Mouse (Mus musculus): ENCODE measurements around the gene Jsrp1. TPM values are rescaled to one million over a fixed set of nuclear protein-coding genes. Genes with fewer than 3 reads are reported as not detected.

Jsrp1 gene
- polyA plus RNA-seq (2012), result not detected in 2 replicates

- Histone ChIP-seq H3K4me1 (ENCODE audit: control insufficient read depth) (peaks cover 21% of the 10 kb centered on the region), H3K4me3 (replicated peaks) (no peak within 1 kb of the TSS), H3K9me3 (ENCODE audit: control insufficient read depth, low read length) (peaks cover 3% of the 10 kb centered on the region; the same call in 1 of the 2 replicates), H3K36me3 (ENCODE audit: control insufficient read depth) (no peaks in the 10 kb centered on the region; the same call in 1 of the 2 replicates), H3K27me3 (ENCODE audit: control insufficient read depth) (peaks cover 55% of the 10 kb centered on the region)
- no peak for TF ChIP-seq GATA1 (IDR thresholded peaks at IDR 0.05; ENCODE audit: low read length)
- TF ChIP-seq TAL1 (IDR thresholded peaks at IDR 0.05; ENCODE audit: low read length), result no peak
Observed at GRCm38 (mm10) chr10:80813366-80813765, at the start of gene Jsrp1. Jsrp1 (minus strand) TSS chr10:80813498.

DNA sequence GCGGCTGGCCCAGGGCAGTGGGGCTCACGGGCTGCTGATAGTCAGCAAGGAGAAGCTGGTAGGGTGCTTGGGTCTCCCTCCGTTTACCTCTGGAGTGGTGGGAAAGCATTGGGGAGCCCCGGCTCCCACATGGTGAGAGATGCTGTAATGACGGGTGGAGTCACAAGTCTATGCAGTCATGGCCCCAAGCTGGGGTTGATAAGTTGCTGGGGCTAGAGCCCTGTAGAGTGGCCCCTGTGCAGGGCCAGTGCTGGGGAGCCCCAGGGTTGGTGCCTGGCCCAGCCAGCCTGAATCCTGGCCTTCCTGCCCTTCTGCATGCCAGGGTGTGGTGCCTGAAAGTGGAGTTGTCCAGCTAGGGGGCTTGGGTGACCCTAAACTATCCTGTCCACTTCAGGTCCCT lies 49.0 kb upstream of the Jsrp1 start:
- H3K9me3 ChIP-seq (ENCODE audit: control insufficient read depth, low read length), result no peaks in the 10 kb centered on the region
- peak overlapping the region; percentile 49 for H3K4me3 ChIP-seq (replicated peaks)
- H3K4me1 ChIP-seq (ENCODE audit: control insufficient read depth), result peaks cover 84% of the 10 kb centered on the region
- H3K36me3 ChIP-seq (ENCODE audit: control insufficient read depth), result peaks cover 92% of the 10 kb centered on the region
- no peaks in the 10 kb centered on the region for H3K27me3 ChIP-seq (ENCODE audit: control insufficient read depth)
- TF ChIP-seq GATA1 (IDR thresholded peaks at IDR 0.05; ENCODE audit: low read length) (no peak), TAL1 (IDR thresholded peaks at IDR 0.05; ENCODE audit: low read length) (no peak)

DNA sequence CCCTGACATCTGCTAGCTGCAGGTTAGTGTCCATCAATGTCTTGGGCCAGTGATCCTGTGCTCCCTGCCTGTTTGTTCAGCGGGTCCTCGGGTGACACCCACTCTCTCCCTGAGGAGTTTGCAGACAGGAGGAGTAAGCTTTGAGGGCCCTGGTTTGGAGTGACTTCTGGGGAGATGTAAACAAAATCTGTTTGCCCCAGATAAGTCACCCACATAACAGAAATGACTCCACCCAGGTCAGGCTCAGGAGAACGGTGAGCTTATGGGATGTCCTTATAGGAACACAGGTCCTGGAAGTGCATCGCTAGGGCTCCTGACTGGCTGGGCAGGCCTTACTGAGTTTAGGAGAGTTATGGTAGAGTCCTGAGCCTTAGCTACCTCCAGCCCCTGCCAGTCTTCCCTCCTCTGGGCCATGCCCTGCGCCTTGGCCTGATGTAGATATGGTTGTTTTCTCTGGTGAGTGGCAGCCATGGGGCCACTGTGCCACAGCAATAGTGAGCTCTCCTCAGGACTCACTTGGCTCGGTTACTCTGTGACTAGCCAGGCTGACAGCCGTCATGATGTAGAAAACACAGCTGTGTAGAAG lies 45.1 kb upstream of the Jsrp1 start:
- TF ChIP-seq TAL1 (IDR thresholded peaks at IDR 0.05; ENCODE audit: low read length) (peak; percentile 86), GATA1 (IDR thresholded peaks at IDR 0.05; ENCODE audit: low read length) (peak; percentile 94)
- Histone ChIP-seq H3K36me3 (ENCODE audit: control insufficient read depth) (peaks cover 79% of the 10 kb centered on the region), H3K4me3 (replicated peaks) (peak overlapping the region; percentile 74), H3K27me3 (ENCODE audit: control insufficient read depth) (no peaks in the 10 kb centered on the region), H3K9me3 (ENCODE audit: control insufficient read depth, low read length) (no peaks in the 10 kb centered on the region), H3K4me1 (ENCODE audit: control insufficient read depth) (peaks cover 94% of the 10 kb centered on the region)

- Histone ChIP-seq H3K4me3 (replicated peaks) (peak overlapping the region; percentile 74), H3K4me1 (ENCODE audit: control insufficient read depth) (peaks cover 93% of the 10 kb centered on the region), H3K9me3 (ENCODE audit: control insufficient read depth, low read length) (no peaks in the 10 kb centered on the region), H3K27me3 (ENCODE audit: control insufficient read depth) (no peaks in the 10 kb centered on the region), H3K36me3 (ENCODE audit: control insufficient read depth) (peaks cover 79% of the 10 kb centered on the region)
- TF ChIP-seq TAL1 (IDR thresholded peaks at IDR 0.05; ENCODE audit: low read length), result no peak
- TF ChIP-seq GATA1 (IDR thresholded peaks at IDR 0.05; ENCODE audit: low read length), result no peak
Observed at GRCm38 (mm10) chr10:80857848-80858247, 44.5 kb upstream of the Jsrp1 start.

- Histone ChIP-seq H3K27me3 (ENCODE audit: control insufficient read depth) (no peaks in the 10 kb centered on the region), H3K4me3 (replicated peaks) (peak overlapping the region; percentile 74), H3K36me3 (ENCODE audit: control insufficient read depth) (peaks cover 78% of the 10 kb centered on the region), H3K4me1 (ENCODE audit: control insufficient read depth) (peaks cover 91% of the 10 kb centered on the region), H3K9me3 (ENCODE audit: control insufficient read depth, low read length) (no peaks in the 10 kb centered on the region)
- TF ChIP-seq GATA1 (IDR thresholded peaks at IDR 0.05; ENCODE audit: low read length), result no peak
- TF ChIP-seq TAL1 (IDR thresholded peaks at IDR 0.05; ENCODE audit: low read length), result no peak
Observed at GRCm38 (mm10) chr10:80857386-80857785, 44.1 kb upstream of the Jsrp1 start.

DNA sequence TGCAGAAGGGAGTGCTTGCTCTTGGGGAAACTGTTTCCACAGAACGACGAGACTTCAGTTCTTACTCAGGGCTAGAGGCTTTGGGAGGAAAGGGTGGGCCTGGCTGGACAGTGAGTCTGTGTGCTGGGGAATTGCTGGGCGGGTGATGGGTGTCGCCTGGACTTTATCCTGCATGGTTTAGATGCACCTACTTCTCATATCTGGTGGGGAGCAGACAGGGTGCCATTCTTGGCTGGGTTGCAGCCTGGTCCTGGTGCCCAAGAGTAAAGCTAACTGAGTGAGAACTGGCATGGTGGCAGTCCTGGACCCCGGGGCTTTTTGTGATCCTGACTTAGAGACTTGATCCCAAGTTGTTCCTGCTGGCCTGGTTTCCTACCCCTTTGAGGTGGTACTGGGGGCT lies 43.6 kb upstream of the Jsrp1 start:
- Histone ChIP-seq H3K36me3 (ENCODE audit: control insufficient read depth) (peaks cover 78% of the 10 kb centered on the region), H3K27me3 (ENCODE audit: control insufficient read depth) (no peaks in the 10 kb centered on the region), H3K9me3 (ENCODE audit: control insufficient read depth, low read length) (no peaks in the 10 kb centered on the region), H3K4me3 (replicated peaks) (peak overlapping the region; percentile 74), H3K4me1 (ENCODE audit: control insufficient read depth) (peaks cover 91% of the 10 kb centered on the region)
- TF ChIP-seq TAL1 (IDR thresholded peaks at IDR 0.05; ENCODE audit: low read length), result peak; percentile 37; the same call in 1 of the 3 replicates
- TF ChIP-seq GATA1 (IDR thresholded peaks at IDR 0.05; ENCODE audit: low read length), result no peak

GRCm38 (mm10) chr10:80856267-80856666 lies 43.0 kb upstream of the Jsrp1 start:
- no peak for TF ChIP-seq TAL1 (IDR thresholded peaks at IDR 0.05; ENCODE audit: low read length)
- no peak for TF ChIP-seq GATA1 (IDR thresholded peaks at IDR 0.05; ENCODE audit: low read length)
- H3K4me1 ChIP-seq (ENCODE audit: control insufficient read depth), result peaks cover 91% of the 10 kb centered on the region
- H3K4me3 ChIP-seq (replicated peaks), result peak overlapping the region; percentile 74
- no peaks in the 10 kb centered on the region for H3K27me3 ChIP-seq (ENCODE audit: control insufficient read depth)
- peaks cover 78% of the 10 kb centered on the region for H3K36me3 ChIP-seq (ENCODE audit: control insufficient read depth)
- H3K9me3 ChIP-seq (ENCODE audit: control insufficient read depth, low read length), result no peaks in the 10 kb centered on the region

DNA sequence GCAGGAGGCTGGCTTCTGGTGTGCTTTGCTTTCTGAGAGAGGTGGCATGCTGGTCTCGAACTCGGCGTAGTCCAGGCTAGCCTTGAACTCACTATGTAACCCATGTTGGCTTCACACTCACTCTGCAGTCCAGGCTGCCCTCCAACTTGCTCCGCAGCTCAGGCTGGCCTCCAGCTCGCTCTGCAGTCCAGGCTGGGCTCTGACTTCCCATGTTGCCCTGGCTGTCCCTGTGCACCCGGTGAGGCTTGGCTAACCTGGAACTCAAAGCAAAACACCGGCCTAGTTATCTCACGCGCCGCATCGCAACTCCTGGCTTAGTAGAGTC lies 42.4 kb upstream of the Jsrp1 start:
- no peaks in the 10 kb centered on the region for H3K27me3 ChIP-seq (ENCODE audit: control insufficient read depth)
- TF ChIP-seq TAL1 (IDR thresholded peaks at IDR 0.05; ENCODE audit: low read length) (no peak), GATA1 (IDR thresholded peaks at IDR 0.05; ENCODE audit: low read length) (0 out of 2 replicates have a peak, but pooled peaks have one; percentile 39)
- H3K4me1 ChIP-seq (ENCODE audit: control insufficient read depth), result peaks cover 85% of the 10 kb centered on the region
- H3K4me3 ChIP-seq (replicated peaks), result peak overlapping the region; percentile 74
- H3K9me3 ChIP-seq (ENCODE audit: control insufficient read depth, low read length), result no peaks in the 10 kb centered on the region
- H3K36me3 ChIP-seq (ENCODE audit: control insufficient read depth), result peaks cover 78% of the 10 kb centered on the region

GRCm38 (mm10) chr10:80854913-80855748 lies 41.8 kb upstream of the Jsrp1 start, which contains the start of the genes Lsm7 and Sppl2b:
Lsm7 (minus strand) TSS chr10:80855209.
Sppl2b (plus strand) TSS chr10:80855275.
- Histone ChIP-seq H3K36me3 (ENCODE audit: control insufficient read depth) (peaks cover 80% of the 10 kb centered on the region), H3K4me3 (replicated peaks) (peak within 1 kb of the TSS; percentile 74), H3K9me3 (ENCODE audit: control insufficient read depth, low read length) (no peaks in the 10 kb centered on the region), H3K4me1 (ENCODE audit: control insufficient read depth) (peaks cover 85% of the 10 kb centered on the region), H3K27me3 (ENCODE audit: control insufficient read depth) (no peaks in the 10 kb centered on the region)
- no peak for TF ChIP-seq GATA1 (IDR thresholded peaks at IDR 0.05; ENCODE audit: low read length)
- TF ChIP-seq TAL1 (IDR thresholded peaks at IDR 0.05; ENCODE audit: low read length), result no peak
